Mouse (Mus musculus) layer of hippocampus, adult 9-11 months (tissue): ENCODE results near the gene Tbc1d2b.

Experiments used
- DNase-seq: peaks from one replicate; pipeline ENCODE4 v3.0.0; 2022

Gene Tbc1d2b

GRCm38 (mm10) chr9:90270193-90270943 lies at the start of gene Tbc1d2b:
TSS of gene Tbc1d2b (minus strand) at chr9:90270804.
- peak; percentile 67 for DNase-seq

- DNase-seq, result no peak
These were observed 45.7 kb upstream of the Tbc1d2b start for GRCm38 (mm10) chr9:90316300-90316699.

DNA sequence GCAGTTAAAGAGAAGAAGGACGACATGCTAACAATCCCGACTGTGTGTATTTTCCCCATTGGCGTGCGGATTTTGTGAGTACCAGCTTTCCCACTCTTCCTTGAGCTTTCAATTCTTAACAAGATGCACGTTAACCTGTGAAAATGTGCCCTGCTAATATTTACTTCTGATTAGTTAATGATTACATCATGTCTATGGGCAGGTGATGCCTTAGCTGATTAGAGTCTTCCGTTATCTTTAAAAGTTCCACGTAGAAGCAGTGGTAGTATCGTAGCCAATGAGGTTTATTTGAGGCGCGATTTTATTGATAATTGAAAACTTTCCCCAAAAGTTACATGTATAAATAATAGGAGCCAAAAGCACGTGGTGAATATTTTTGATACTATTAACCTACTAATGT lies 45.1 kb upstream of the Tbc1d2b start:
- no peak for DNase-seq

GRCm38 (mm10) chr9:90304254-90304653 lies 33.6 kb upstream of the Tbc1d2b start:
- no peak for DNase-seq

GRCm38 (mm10) chr9:90303101-90303835 lies 32.7 kb upstream of the Tbc1d2b start:
- DNase-seq, result no peak

- DNase-seq, result no peak
These were observed 32.1 kb upstream of the Tbc1d2b start for GRCm38 (mm10) chr9:90302670-90303069.

- no peak for DNase-seq
These were observed 30.6 kb upstream of the Tbc1d2b start for GRCm38 (mm10) chr9:90301081-90301688.

DNA sequence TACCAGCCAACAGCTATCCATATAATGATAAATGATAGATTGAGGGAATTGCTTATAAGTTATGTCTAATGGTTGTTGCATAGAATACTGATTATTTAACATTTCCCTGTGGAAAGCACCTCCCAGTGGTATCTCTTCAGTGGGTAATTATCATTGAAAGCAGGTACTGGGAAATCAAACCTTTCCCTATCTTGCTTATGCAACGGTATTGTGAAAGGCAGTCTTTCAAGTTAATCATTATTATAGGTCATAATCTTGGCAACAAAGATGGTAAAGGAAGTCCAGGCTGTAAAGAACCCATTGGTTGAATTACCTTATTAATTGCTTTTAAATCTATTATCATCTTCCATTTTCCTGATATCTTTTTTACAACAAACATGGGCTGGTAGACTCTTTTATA lies 27.0 kb upstream of the Tbc1d2b start:
- DNase-seq, result no peak

GRCm38 (mm10) chr9:90293641-90294398 lies 23.2 kb upstream of the Tbc1d2b start:
- DNase-seq, result no peak

DNA sequence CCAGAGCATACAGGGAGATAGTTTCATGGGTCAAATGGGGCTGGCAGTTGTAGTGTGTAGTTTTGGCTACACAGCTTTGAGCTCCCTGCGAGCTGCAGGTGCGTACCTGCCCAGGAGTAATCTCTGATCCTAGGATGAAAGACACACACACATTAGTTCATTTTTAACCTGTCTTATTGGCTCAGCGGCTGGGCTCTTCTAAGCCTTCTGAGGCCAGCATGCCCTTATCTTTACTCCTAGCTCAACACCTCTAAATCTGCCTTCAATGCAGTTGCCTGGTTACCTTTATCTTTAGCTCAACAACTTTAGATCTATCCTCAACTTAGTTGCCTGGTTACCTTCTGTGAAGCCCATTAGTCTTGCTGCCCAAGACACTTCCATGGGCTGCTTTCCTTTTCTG lies 7.8 kb upstream of the Tbc1d2b start:
- DNase-seq, result no peak

DNA sequence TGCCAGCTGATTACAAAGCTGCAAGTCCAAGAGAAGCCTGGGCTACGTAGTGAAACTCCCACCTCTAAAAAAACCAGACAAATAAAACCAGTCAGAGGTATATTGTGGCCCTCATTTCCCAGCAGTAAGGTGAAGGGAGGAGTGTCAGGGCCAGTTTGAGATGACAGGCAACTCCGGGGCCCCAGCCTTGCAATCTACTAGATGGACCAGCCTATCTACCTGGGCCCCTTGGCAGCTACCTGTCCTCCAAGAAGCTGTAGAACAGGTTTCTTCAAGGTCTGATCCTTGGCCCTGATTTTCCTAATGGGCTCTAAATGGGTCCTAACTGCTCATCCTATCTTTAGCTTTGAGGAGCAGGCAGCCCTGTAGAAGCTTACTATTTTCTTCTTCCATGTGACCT lies 7.3 kb upstream of the Tbc1d2b start:
- DNase-seq, result no peak

- no peak for DNase-seq
These were observed 6.2 kb upstream of the Tbc1d2b start for GRCm38 (mm10) chr9:90276779-90277178.

GRCm38 (mm10) chr9:90275906-90276305 lies 5.3 kb upstream of the Tbc1d2b start:
- DNase-seq, result no peak

DNA sequence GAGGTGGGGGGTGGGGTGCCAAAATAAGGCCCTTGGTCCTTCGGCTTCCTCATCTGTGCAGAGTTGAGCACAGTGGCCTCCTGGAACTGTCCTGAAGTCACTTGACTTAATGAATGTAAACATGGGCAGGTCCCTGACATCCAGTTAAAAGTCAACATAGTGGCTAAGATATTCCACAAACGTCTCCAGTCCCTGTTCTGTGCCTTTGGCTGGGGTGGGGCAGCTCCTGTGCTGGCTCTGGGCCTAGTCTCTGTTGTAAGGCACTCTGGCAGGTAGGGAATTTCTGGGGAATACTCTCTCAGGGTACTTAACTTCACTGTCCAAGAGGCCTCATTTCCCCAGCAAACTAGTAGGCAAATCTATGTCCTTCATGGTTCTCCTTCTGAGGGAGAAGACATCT lies 4.9 kb upstream of the Tbc1d2b start:
- no peak for DNase-seq

DNA sequence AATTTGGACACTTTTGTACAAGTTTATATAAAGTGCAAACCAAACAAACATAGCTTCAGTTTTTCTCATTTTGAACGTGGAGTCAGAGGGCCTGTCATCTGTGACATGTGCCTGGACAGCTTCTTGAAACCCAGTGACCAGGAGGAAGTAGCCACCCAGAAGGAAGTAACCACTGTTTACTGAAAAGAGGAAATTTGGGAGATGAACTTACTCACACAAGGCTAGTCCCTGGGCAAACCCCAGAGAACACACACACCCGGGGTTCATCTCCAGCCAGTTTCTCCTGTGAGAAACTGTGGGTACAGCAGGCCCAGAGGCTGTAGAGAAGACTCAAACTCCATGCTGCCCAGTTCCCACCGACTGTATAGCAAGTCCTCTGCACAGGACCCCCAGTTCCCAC lies 3.9 kb upstream of the Tbc1d2b start:
- no peak for DNase-seq

GRCm38 (mm10) chr9:90272346-90272745 lies 1.7 kb upstream of the Tbc1d2b start:
- DNase-seq, result no peak

GRCm38 (mm10) chr9:90271541-90272090 lies 1.0 kb upstream of the Tbc1d2b start:
- no peak for DNase-seq

- DNase-seq, result no peak
These were observed 316 bp upstream of the Tbc1d2b start for GRCm38 (mm10) chr9:90270944-90271295.

DNA sequence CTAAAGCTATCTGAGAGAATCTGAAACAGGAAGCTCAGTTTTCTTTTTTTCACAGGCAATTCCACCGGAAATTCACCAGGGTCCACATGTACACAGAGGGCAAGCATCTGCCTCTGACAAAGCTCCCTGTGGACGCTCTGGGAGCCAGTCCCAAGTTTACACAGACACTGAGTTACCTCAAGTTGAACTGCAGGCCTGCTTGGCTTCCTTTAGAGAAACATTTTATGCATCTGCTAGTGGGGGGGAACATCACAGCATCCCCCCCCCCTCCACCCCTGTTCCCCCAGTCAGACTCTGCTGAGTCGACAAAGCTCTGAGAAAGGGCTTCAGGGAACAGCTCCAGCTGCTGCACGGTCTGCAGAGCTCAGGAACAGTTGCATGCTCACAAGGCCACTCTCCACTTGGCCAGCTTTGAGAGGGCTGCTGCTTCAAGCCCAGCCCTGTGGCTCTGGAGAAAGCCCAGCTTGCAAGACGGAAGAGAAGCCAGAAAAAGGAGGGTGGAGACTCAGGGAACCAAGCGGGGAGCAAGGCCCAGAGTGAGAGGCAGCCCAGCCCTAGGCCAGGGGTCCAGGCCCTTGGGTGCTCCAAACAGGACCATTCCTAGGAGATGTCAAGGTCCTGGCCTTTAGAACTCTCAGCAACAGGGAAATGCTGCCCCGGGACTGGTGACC lies 1.5 kb downstream of the Tbc1d2b start:
- DNase-seq, result peak; percentile 50

- DNase-seq, result no peak
These were observed 3.7 kb downstream of the Tbc1d2b start for GRCm38 (mm10) chr9:90266926-90267325.

DNA sequence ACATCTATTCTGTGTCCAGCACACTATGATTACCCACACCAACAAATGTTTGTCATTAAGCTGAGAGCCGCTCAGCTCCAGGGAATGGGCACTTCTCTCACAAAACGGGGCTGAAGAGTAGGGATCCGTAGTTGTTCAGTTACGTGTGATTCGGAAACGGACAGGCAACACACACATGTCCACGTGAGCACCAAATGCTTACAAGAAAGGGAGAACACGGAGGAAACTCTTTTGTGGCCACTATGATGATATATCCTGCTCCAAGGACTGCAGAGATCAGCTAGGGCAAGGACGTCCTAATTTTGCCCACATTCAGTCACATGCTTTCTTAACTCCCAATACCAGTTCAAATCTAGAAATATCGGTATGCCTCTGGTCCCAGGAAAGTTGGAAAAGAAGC lies 4.5 kb downstream of the Tbc1d2b start:
- DNase-seq, result no peak

DNA sequence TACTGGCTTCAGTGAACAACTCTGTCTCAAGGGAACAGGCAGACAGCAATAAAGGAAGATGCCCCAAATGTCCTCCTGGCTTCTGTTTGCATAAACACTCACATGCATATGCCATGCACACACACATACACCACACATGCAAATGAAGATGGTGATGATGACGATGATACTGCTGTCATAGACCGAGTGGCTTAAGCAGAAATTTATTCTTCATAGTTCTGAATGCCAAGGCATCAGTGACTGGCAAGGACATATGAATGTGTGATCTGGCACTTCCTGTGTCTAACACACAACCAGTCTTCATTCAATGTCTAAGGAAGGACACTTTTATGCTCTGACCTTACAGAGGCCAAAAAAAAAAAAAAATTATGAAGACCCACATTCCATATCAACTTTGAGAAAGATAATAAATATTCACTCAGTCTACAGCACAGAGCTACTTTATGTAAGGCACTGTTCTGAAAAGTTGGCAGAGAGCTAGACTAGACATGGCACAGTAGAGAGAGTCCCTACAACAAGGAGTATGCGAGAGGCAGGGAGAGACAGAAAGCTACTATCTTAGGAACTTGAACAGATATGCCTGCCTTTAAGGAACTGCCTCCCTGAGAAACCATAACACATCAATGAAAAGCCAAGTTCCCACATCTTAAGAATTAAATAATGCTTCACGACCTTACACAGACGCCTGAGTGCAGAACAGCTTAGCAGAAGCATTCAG lies 5.1 kb downstream of the Tbc1d2b start:
- no peak for DNase-seq
